Mouse (Mus musculus) MEL (cell line): ENCODE results near the gene Skint6. TPM values are rescaled to one million over a fixed set of nuclear protein-coding genes. Genes with fewer than 3 reads are reported as not detected.

ENCODE experiments used
- DNase-seq: peaks from one replicate; pipeline ENCODE4 v3.0.0; 2011; ENCODE audit warnings: low read depth, low spot score
- H3K27ac ChIP-seq: 2 replicates; pipeline ENCODE4 v1.5.1; 2012; ENCODE audit warnings: low read depth, mild to moderate bottlenecking, control low read depth, low read length, moderate library complexity; ENCODE audit not compliant: control insufficient read depth
- H3K27me3 ChIP-seq, 2 experiments: fragments of 150-350 bp in 1 of 2; sonication (generic) in 1 of 2; 2 replicates each; pipeline ENCODE4 v1.6.1; 2012; ENCODE audit warnings: low read length in 2 of 2, mild to moderate bottlenecking in 2 of 2, improper control_type of control experiment in 1 of 2, moderate library complexity in 1 of 2; ENCODE audit not compliant: insufficient read depth in 2 of 2, control insufficient read depth in 1 of 2
- H3K36me3 ChIP-seq, 2 experiments: 2 replicates each; pipeline ENCODE4 v1.6.1; 2012 to 2014; ENCODE audit warnings: low read length in 2 of 2, improper control_type of control experiment in 1 of 2, inconsistent platforms in 1 of 2, mild to moderate bottlenecking in 1 of 2; ENCODE audit not compliant: insufficient read depth in 2 of 2, control insufficient read depth in 1 of 2
- H3K4me1 ChIP-seq, 2 experiments: fragments of 150-350 bp in 1 of 2; sonication (generic) in 1 of 2; 2 replicates each; pipeline ENCODE4 v1.6.1; 2012; ENCODE audit warnings: low read length in 2 of 2, improper control_type of control experiment in 1 of 2, mild to moderate bottlenecking in 1 of 2; ENCODE audit not compliant: insufficient read depth in 2 of 2, control insufficient read depth in 1 of 2
- H3K4me3 ChIP-seq, 2 experiments: fragments of 150-350 bp in 1 of 2; sonication (generic) in 1 of 2; 2 replicates each; pipeline ENCODE4 v1.5.1; 2012; ENCODE audit warnings: low read depth in 2 of 2, low read length in 2 of 2, mild to moderate bottlenecking in 2 of 2, moderate library complexity in 2 of 2, control low read depth in 1 of 2, improper control_type of control experiment in 1 of 2; ENCODE audit not compliant: control insufficient read depth in 1 of 2, insufficient read depth in 1 of 2
- H3K79me2 ChIP-seq: 2 replicates; pipeline ENCODE4 v1.6.1; 2012; ENCODE audit warnings: mild to moderate bottlenecking, low read length, moderate library complexity; ENCODE audit not compliant: control insufficient read depth, poor library complexity, insufficient read depth
- H3K9ac ChIP-seq: 2 replicates; pipeline ENCODE4 v1.6.1; 2012; ENCODE audit warnings: low read depth, mild to moderate bottlenecking, control low read depth, low read length, moderate library complexity; ENCODE audit not compliant: control insufficient read depth, poor library complexity, severe bottlenecking
- H3K9me3 ChIP-seq: fragments of 150-350 bp; sonication (generic); replicated peaks from 2 replicates; pipeline ENCODE4 v1.6.1; 2012; ENCODE audit warnings: mild to moderate bottlenecking, low read length, improper control_type of control experiment, moderate library complexity; ENCODE audit not compliant: insufficient read depth
- BHLHE40 ChIP-seq: IDR thresholded peaks from 2 replicates; pipeline ENCODE4 v1.6.1; 2012; ENCODE audit warnings: low read depth, mild to moderate bottlenecking, inconsistent platforms, low read length, improper control_type of control experiment, borderline replicate concordance
- CHD1 ChIP-seq: IDR thresholded peaks from 2 replicates; pipeline ENCODE4 v1.6.1; 2012; ENCODE audit warnings: low read depth, mild to moderate bottlenecking, inconsistent platforms, low read length, improper control_type of control experiment
- ELF1 ChIP-seq: IDR thresholded peaks from 2 replicates; pipeline ENCODE4 v1.6.1; 2014; ENCODE audit warnings: low read depth, mild to moderate bottlenecking, inconsistent platforms, low read length, improper control_type of control experiment, moderate library complexity
- KAT2A ChIP-seq: conservative IDR thresholded peaks from 2 replicates; pipeline ENCODE4 v1.6.1; 2012; ENCODE audit warnings: low read depth, low read length, improper control_type of control experiment, inconsistent platforms
- MAFK ChIP-seq: IDR thresholded peaks from 2 replicates; pipeline ENCODE4 v1.6.1; 2011; ENCODE audit warnings: low read depth, mild to moderate bottlenecking, low read length, improper control_type of control experiment, borderline replicate concordance
- MAX ChIP-seq: IDR thresholded peaks from 2 replicates; pipeline ENCODE4 v1.6.1; 2011; ENCODE audit warnings: low read length, improper control_type of control experiment
- MAZ ChIP-seq: IDR thresholded peaks from 2 replicates; pipeline ENCODE4 v1.6.1; 2012; ENCODE audit warnings: low read depth, mild to moderate bottlenecking, inconsistent platforms, low read length, improper control_type of control experiment
- MEF2A ChIP-seq: IDR thresholded peaks from 2 replicates; pipeline ENCODE4 v1.6.1; 2014; ENCODE audit warnings: low read depth, mild to moderate bottlenecking, inconsistent platforms, low read length, improper control_type of control experiment; ENCODE audit not compliant: poor library complexity, insufficient replicate concordance, severe bottlenecking; ENCODE audit errors: extremely low read depth
- NRF1 ChIP-seq: IDR thresholded peaks from 2 replicates; pipeline ENCODE4 v1.6.1; 2014; ENCODE audit warnings: low read depth, mild to moderate bottlenecking, inconsistent platforms, low read length, improper control_type of control experiment, moderate library complexity; ENCODE audit not compliant: poor library complexity, insufficient read depth, severe bottlenecking
- RCOR1 ChIP-seq: IDR thresholded peaks from 2 replicates; pipeline ENCODE4 v1.6.1; 2012; ENCODE audit warnings: low read depth, mild to moderate bottlenecking, inconsistent platforms, low read length, improper control_type of control experiment
- TAL1 ChIP-seq: IDR thresholded peaks from 2 replicates; pipeline ENCODE4 v1.6.1; 2012; ENCODE audit warnings: mild to moderate bottlenecking, inconsistent platforms, low read length, moderate library complexity, mixed read lengths
- TBP ChIP-seq: IDR thresholded peaks from 2 replicates; pipeline ENCODE4 v1.8.0; 2011; ENCODE audit warnings: low read depth, low read length, improper control_type of control experiment
- TCF12 ChIP-seq: IDR thresholded peaks from 2 replicates; pipeline ENCODE4 v1.6.1; 2014; ENCODE audit warnings: low read depth, mild to moderate bottlenecking, inconsistent platforms, low read length, improper control_type of control experiment, moderate library complexity
- USF1 ChIP-seq: IDR thresholded peaks from 2 replicates; pipeline ENCODE4 v1.6.1; 2014; ENCODE audit warnings: low read depth, mild to moderate bottlenecking, inconsistent platforms, low read length, improper control_type of control experiment, moderate library complexity
- ZC3H11A ChIP-seq: IDR thresholded peaks from 2 replicates; pipeline ENCODE4 v1.6.1; 2012; ENCODE audit warnings: low read depth, mild to moderate bottlenecking, inconsistent platforms, low read length, improper control_type of control experiment
- ZNF384 ChIP-seq: IDR thresholded peaks from 2 replicates; pipeline ENCODE4 v1.6.1; 2012; ENCODE audit warnings: low read depth, mild to moderate bottlenecking, inconsistent platforms, low read length, improper control_type of control experiment
- polyA plus RNA-seq, 2 experiments: library from polyadenylated mRNA; stranded (reverse) in 1 of 2; unstranded in 1 of 2; fragments of >175 nt in 1 of 2; fragments of >200 nt in 1 of 2; gene quantifications; 2 replicates each; pipeline versions ENCODE4 v1.2.1 to v1.2.4; 2012; ENCODE audit warnings: low replicate concordance in 2 of 2, low read depth in 1 of 2; ENCODE audit not compliant: insufficient read length in 2 of 2, insufficient read depth in 1 of 2, missing spikeins in 1 of 2
- total RNA-seq: library from RNA; depleted of rRNA; stranded (reverse); fragments of 300-350 nt; gene quantifications from 2 replicates; pipeline ENCODE4 v1.2.3, GENCODE M21; 2012; rRNA removed

The Skint6 gene
- total RNA-seq (not detected in 2 replicates), polyA plus RNA-seq (not detected)

DNA sequence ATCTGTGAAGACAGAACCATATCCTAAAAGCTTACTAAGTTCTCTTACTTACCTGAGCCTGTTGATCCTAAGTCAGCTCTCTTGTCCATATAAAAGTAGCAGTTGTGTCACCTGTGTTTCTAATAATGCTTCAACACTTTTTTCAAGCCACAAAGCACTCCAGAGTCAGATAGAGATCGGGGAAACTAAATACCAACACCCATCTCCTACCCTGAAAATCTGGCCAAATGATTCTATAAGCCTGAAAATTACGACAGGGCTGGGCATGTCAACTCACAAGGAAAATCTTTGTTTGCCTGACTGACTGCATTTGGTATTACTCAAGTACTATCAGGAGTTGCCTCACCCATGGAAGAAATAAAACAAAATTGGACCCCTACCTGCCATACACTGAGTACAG is at the start of gene Skint6:
Gene Skint6 (minus strand): TSS at position 101 of the 400 bp plus-strand sequence.
- no peak for DNase-seq
- Histone ChIP-seq H3K4me3 (no peak within 1 kb of the TSS), H3K79me2 (no peaks in the 10 kb centered on the region), H3K27me3 (no peaks in the 10 kb centered on the region), H3K4me1 (no peaks in the 10 kb centered on the region), H3K27ac (no peak within 1 kb of the TSS), H3K36me3 (no peaks in the 10 kb centered on the region), H3K9me3 (no peaks in the 10 kb centered on the region), H3K9ac (no peak within 1 kb of the TSS)
- TF ChIP-seq CHD1 (no peak), MAX (no peak)

DNA sequence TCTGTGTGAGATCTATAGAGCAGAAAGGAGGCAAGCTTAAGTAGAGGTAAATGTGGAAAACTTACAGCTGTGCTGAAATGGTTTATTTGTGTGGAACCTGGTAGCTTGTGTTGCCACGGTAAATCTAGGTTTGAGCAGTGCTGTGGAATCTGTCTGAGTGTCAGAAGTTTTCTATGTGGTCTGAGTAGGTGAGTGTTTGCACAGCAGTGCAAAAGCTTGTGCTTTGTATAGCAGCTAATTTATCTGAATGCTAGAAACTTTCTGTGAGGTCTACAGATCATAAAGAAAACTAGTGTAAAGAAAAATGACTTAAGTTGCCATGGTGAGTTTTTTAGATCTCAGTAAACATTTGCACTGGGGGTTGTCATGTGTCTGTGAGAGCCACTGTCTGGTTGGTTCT is 34.1 kb upstream of the Skint6 start:
- no peak for TF ChIP-seq MAX
- no peak for TF ChIP-seq MEF2A
- no peak for TF ChIP-seq TAL1
- TF ChIP-seq ZNF384: no peak
- TF ChIP-seq TCF12: no peak
- TF ChIP-seq TBP: no peak
- TF ChIP-seq NRF1: no peak
- TF ChIP-seq ZC3H11A: no peak
- no peak for TF ChIP-seq KAT2A
- TF ChIP-seq ELF1: no peak
- TF ChIP-seq RCOR1: no peak
- TF ChIP-seq MAZ: no peak
- no peak for TF ChIP-seq BHLHE40
- no peak for TF ChIP-seq MAFK
- TF ChIP-seq USF1: no peak
- TF ChIP-seq, all 39 proteins: peak for 0
- H3K27me3 ChIP-seq: no peaks in the 10 kb centered on the region
- no peak overlapping the region for H3K9ac ChIP-seq
- no peaks in the 10 kb centered on the region for H3K9me3 ChIP-seq
- no peak for DNase-seq
- H3K79me2 ChIP-seq: no peaks in the 10 kb centered on the region
- H3K4me1 ChIP-seq: no peaks in the 10 kb centered on the region
- H3K27ac ChIP-seq: no peak overlapping the region
- H3K4me3 ChIP-seq: no peak overlapping the region
- H3K36me3 ChIP-seq: no peaks in the 10 kb centered on the region
